Mouse (Mus musculus) olfactory bulb, adult 2 months (tissue): ENCODE measurements around the gene Aanat. TPM values are rescaled to one million over a fixed set of nuclear protein-coding genes. Genes with fewer than 3 reads are reported as not detected.

Experiments used
- H3K27ac ChIP-seq: fragments of 200-500 bp; 2 replicates; pipeline ENCODE4 v1.5.1; 2012; ENCODE audit warnings: low read depth, low read length; ENCODE audit not compliant: insufficient read depth
- H3K4me1 ChIP-seq: fragments of 200-500 bp; 2 replicates; pipeline ENCODE4 v1.6.1; 2012; ENCODE audit warnings: low read length; ENCODE audit not compliant: control insufficient read depth, insufficient read depth
- H3K4me3 ChIP-seq: fragments of 200-500 bp; 2 replicates; pipeline ENCODE4 v1.5.1; 2012; ENCODE audit warnings: mild to moderate bottlenecking, low read depth, low read length, moderate library complexity; ENCODE audit not compliant: insufficient read depth
- CTCF ChIP-seq: fragments of 200-500 bp; IDR thresholded peaks from 2 replicates; pipeline ENCODE4 v1.5.1; 2012; ENCODE audit warnings: low read depth, mild to moderate bottlenecking, low read length, moderate library complexity; ENCODE audit not compliant: insufficient read depth
- POLR2A ChIP-seq: fragments of 200-500 bp; IDR thresholded peaks from 2 replicates; pipeline ENCODE4 v1.6.1; 2012; ENCODE audit warnings: mild to moderate bottlenecking, low read depth, low read length, moderate library complexity; ENCODE audit not compliant: insufficient read depth
- WGBS: fragments of 180-500 bp; shearing (Covaris S2); methylation state at CpG from one replicate; pipeline ENCODE4 v1.1.7; 2018; 5-methylcytosine and 5-hydroxymethylcytosine counted together
- polyA plus RNA-seq: library from polyadenylated mRNA; stranded (reverse); fragments of >200 nt; gene quantifications from 2 replicates; pipeline ENCODE4 v1.2.4, GENCODE M21; 2012; ENCODE audit warnings: low replicate concordance; ENCODE audit not compliant: missing spikeins, insufficient read depth, insufficient read length

Gene Aanat
- polyA plus RNA-seq, 1 experiment = not detected

DNA sequence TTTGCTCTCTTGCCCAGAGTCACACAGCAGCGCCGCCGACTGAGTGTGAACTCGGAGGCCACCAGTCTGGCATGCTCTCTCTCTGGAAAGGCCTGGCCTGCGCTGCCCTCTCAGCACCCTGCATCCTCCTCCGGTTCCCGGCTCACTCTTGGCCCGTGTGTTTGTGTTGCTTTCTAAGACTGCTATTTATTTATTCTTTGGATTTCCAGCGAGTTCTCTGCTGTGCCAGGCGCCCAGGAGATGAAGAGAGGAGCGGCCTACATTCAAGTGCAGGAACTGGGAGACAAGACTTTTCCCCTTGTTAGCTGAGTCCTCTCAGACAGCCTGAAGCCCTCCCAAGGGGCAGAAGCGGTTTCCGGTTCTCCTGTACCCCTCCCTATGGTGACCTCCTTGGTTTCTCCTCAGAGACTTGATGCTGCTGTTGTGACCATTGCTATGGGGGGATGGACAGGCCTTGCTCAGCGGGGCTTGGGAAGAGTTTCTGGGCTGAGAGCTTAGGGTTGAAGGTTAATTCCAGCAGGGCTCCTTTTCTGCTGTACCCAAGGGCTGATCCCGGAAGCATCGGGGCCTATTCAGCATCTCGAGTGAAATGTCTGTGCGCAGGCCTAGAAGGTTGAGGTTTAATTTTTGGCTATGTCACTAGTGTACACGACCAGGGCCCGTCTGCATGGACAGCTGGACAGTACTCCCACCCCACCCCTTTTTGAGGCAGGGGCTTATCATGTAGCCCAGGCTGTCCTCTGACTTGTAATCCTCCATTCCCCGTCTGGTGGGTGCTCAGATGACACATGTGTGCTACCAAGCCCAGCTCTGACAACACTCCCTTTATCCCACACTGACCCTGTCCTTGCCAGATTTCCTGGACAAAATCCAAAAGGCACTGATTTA is 58.2 kb downstream of the Aanat start:
- Histone ChIP-seq H3K4me3 (no peak overlapping the region), H3K4me1 (peaks cover 50% of the 10 kb centered on the region), H3K27ac (0 out of 2 replicates have a peak overlapping the region, but pooled peaks have one; percentile 0)
- no peak for TF ChIP-seq POLR2A
- no peak; the same call in 1 of the 2 replicates for TF ChIP-seq CTCF
- 45% methylated on average over 21 of the region's 21 CpGs for WGBS

DNA sequence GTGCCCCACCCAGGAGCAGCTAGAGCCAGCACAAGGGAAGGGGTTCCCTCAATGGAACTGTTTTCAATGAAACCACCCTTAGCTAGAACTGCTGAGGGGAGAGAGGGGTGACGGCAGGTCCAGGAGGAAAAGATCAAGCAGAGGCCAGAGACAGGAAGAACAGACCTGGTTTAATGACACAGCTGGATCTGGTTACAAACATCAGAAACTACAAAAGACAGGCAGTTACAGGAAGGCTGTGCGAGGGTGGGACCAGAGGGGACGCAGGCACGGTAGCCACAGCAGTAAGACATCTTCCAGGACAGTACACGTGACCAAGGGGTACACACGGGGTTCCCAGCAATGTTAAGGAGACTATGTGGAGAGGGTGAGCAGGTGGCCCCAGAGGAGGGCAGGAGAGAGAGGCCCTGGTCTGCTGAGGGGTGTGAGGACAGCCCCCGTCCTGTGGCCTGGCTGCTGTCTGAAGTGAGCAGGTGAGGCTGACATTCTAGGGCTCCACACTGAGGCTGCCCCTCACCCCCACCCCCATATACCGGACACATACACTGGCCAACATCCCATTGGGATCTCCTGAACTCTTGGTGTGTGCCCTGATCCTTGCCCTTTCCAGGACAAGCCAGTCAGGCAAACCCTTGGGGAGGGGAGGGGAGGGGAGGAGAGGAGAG is 59.3 kb downstream of the Aanat start:
- no peak overlapping the region for H3K27ac ChIP-seq
- H3K4me1 ChIP-seq = peaks cover 61% of the 10 kb centered on the region
- 82% methylated on average over 8 of the region's 8 CpGs for WGBS
- TF ChIP-seq CTCF (no peak), POLR2A (no peak)
- H3K4me3 ChIP-seq = no peak overlapping the region

DNA sequence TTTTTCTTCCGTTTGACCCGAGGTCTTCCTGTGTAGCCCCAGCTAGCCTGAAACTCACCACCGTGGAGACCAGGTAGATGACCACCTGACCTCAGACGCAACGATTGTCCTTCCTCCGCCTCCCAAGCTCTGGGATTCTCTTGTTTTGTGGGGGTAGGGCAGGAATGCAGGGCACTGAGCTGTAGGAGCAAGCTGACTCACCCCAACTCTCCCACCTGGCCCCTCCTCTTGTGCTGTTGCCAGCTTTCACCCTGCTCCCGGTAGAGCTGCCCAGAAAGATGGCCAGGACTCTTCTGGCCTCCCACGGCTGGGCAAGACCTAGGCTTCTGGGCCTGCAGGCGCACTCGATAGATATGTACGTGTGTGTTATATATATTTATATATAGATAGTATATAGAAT is 59.9 kb downstream of the Aanat start:
- Histone ChIP-seq H3K4me3 (no peak overlapping the region), H3K4me1 (peaks cover 66% of the 10 kb centered on the region), H3K27ac (no peak overlapping the region)
- no peak for TF ChIP-seq POLR2A
- TF ChIP-seq CTCF = no peak
- WGBS = 66% methylated on average over 11 of the region's 11 CpGs

DNA sequence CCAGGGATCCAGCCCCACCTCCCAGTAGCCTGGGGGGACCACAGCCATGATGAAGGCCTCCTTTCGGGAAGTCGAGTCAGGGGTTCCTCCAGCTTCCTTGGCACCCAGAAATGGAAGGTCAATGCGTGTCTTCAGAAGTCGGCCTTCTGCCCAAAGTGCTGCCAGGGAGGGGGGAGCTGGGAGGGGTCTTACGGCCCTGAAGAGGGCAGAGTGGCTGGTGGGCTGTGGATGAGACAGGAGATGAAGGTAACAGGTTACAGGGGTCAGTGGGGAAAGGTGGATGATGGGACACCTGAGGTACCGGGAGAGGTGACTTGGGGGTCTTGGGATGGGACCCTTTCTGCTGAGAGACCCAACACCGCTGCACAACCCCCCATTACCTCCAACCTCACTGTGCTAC is 60.5 kb downstream of the Aanat start:
- H3K27ac ChIP-seq = no peak overlapping the region
- TF ChIP-seq POLR2A = no peak
- TF ChIP-seq CTCF = no peak
- WGBS = 92% methylated on average over 7 of the region's 7 CpGs
- H3K4me1 ChIP-seq = peaks cover 73% of the 10 kb centered on the region
- no peak overlapping the region for H3K4me3 ChIP-seq

Other genes with a start within 250 kb of the Aanat start
- 199 TPM in 1 of 2 replicates, not detected in the other for gene Rnf157, start 173.4 kb upstream of the Aanat start, polyA plus RNA-seq
- not detected in 2 replicates for gene Ubald2, start 152.3 kb upstream of the Aanat start, polyA plus RNA-seq
- not detected in 2 replicates for gene Qrich2, start 120.2 kb upstream of the Aanat start, polyA plus RNA-seq
- gene Prpsap1, start 92.2 kb upstream of the Aanat start, polyA plus RNA-seq = not detected in 2 replicates
- gene Sphk1, start 55.5 kb upstream of the Aanat start, polyA plus RNA-seq = not detected in 2 replicates
- not detected in 2 replicates for gene Ube2o, start 5.0 kb upstream of the Aanat start, polyA plus RNA-seq
- not detected in 2 replicates for gene Rhbdf2, start 40.6 kb downstream of the Aanat start, polyA plus RNA-seq
- not detected in 2 replicates for gene Prcd, start 67.1 kb downstream of the Aanat start, polyA plus RNA-seq
- gene Cygb, start 67.9 kb downstream of the Aanat start, polyA plus RNA-seq = not detected in 2 replicates
- gene St6galnac1, start 189.1 kb downstream of the Aanat start, polyA plus RNA-seq = not detected in 2 replicates
- not detected in 2 replicates for gene Mxra7, start 241.6 kb downstream of the Aanat start, polyA plus RNA-seq